Mouse (Mus musculus) hindbrain, postnatal 0 days (tissue): ENCODE measurements around the gene Cmah. TPM values are rescaled to one million over a fixed set of nuclear protein-coding genes. Genes with fewer than 3 reads are reported as not detected.

Experiments
- ATAC-seq: fragments of 200-750 bp; cut with Nextera tagmentation; 2 replicates; pipeline ENCODE4 v1.8.0; 2017; ENCODE audit warnings: mild to moderate bottlenecking, moderate TSS enrichment, moderate library complexity
- DNase-seq: peaks from one replicate; pipeline ENCODE4 v3.0.0-alpha.2; 2015; ENCODE audit warnings: low spot score
- H3K27ac ChIP-seq: fragments of 300-500 bp; sonication (generic); 2 replicates; pipeline ENCODE4 v1.5.1; 2014; ENCODE audit warnings: mild to moderate bottlenecking
- H3K27me3 ChIP-seq: fragments of 300-500 bp; sonication (generic); 2 replicates; pipeline ENCODE4 v1.6.1; 2014; ENCODE audit warnings: low read length, mixed read lengths; ENCODE audit not compliant: insufficient read depth
- H3K36me3 ChIP-seq: fragments of 300-500 bp; sonication (generic); 2 replicates; pipeline ENCODE4 v1.6.1; 2014; ENCODE audit warnings: low read length, mixed read lengths; ENCODE audit not compliant: insufficient read depth
- H3K4me1 ChIP-seq: fragments of 300-500 bp; sonication (generic); 2 replicates; pipeline ENCODE4 v1.6.1; 2014; ENCODE audit warnings: antibody characterized with exemption, low read length, mixed read lengths; ENCODE audit not compliant: insufficient read depth
- H3K4me2 ChIP-seq: fragments of 300-500 bp; sonication (generic); 2 replicates; pipeline ENCODE4 v1.6.1; 2014; ENCODE audit warnings: low read depth, mild to moderate bottlenecking, low read length, moderate library complexity, mixed read lengths
- H3K4me3 ChIP-seq: fragments of 300-500 bp; sonication (generic); 2 replicates; pipeline ENCODE4 v1.5.1; 2014; ENCODE audit warnings: low read length
- H3K9ac ChIP-seq: fragments of 300-500 bp; sonication (generic); replicated peaks from 2 replicates; pipeline ENCODE4 v1.6.1; 2014; ENCODE audit warnings: mild to moderate bottlenecking, low read length, moderate library complexity, mixed read lengths
- H3K9me3 ChIP-seq: fragments of 300-500 bp; sonication (generic); 2 replicates; pipeline ENCODE4 v1.6.1; 2016; ENCODE audit warnings: low read length, mixed read lengths
- CTCF ChIP-seq: IDR thresholded peaks from 2 replicates; pipeline ENCODE4 v1.5.1; 2016; ENCODE audit warnings: antibody characterized with exemption, control low read depth, low read depth
- WGBS: fragments of 180-500 bp; shearing (Covaris S2); extraction: QIAGEN DNeasy Blood & Tissue Kit; methylation state at CpG from one replicate; pipeline ENCODE4 v1.1.7; 2014; 5-methylcytosine and 5-hydroxymethylcytosine counted together
- polyA plus RNA-seq: library from polyadenylated mRNA; unstranded; fragments of >200 nt; fragmentation: Nextera tagmentation; extraction: Ambion mirVana; gene quantifications from 2 replicates; pipeline ENCODE4 v1.2.1, GENCODE M21; 2015
- total RNA-seq: library from RNA; depleted of rRNA; stranded (reverse); fragments of >200 nt; gene quantifications from 2 replicates; pipeline ENCODE4 v1.2.3, GENCODE M21; 2014

The Cmah gene
- total and polyA plus RNA-seq, 2 experiments from 2014 or later: under 0.01 to 0.16 TPM

GRCm38 (mm10) chr13:24305486-24305885 lies 21.7 kb upstream of the Cmah start:
- Histone ChIP-seq H3K36me3 (no peaks in the 10 kb centered on the region), H3K27me3 (no peaks in the 10 kb centered on the region), H3K4me3 (no peak overlapping the region), H3K4me2 (no peak overlapping the region), H3K4me1 (no peaks in the 10 kb centered on the region), H3K9me3 (no peaks in the 10 kb centered on the region), H3K9ac (no peak overlapping the region), H3K27ac (no peak overlapping the region)
- DNase-seq (no peak), ATAC-seq (no peak)
- no peak for TF ChIP-seq CTCF
- 80% methylated on average over 4 of the region's 4 CpGs for WGBS

DNA sequence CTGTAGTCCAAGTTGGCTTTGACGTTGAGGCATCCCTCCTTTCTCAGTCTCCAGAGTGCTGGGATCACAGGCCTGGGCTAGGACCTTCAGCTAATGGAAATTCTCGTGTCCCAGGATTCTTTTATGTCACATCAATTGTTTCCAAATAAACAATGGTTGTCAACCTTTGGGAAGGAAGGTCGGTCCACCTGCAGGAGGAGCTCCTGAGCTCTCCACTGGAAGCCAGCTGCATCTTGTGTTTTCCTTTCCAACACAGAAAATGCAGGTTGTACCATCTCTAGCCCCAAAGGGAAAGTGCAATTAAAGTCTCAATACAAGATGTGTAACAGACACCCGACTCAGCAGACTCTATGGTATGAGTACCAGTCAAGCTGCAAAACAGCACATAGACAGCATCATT lies 21.0 kb upstream of the Cmah start:
- H3K4me3 ChIP-seq: no peak overlapping the region
- H3K4me2 ChIP-seq: no peak overlapping the region
- H3K9me3 ChIP-seq: no peaks in the 10 kb centered on the region
- no peaks in the 10 kb centered on the region for H3K36me3 ChIP-seq
- H3K27me3 ChIP-seq: no peaks in the 10 kb centered on the region
- ATAC-seq (no peak), DNase-seq (no peak)
- H3K4me1 ChIP-seq: no peaks in the 10 kb centered on the region
- no peak overlapping the region for H3K27ac ChIP-seq
- H3K9ac ChIP-seq: no peak overlapping the region
- peak; percentile 21 for TF ChIP-seq CTCF
- 45% methylated on average over 4 of the region's 4 CpGs for WGBS

DNA sequence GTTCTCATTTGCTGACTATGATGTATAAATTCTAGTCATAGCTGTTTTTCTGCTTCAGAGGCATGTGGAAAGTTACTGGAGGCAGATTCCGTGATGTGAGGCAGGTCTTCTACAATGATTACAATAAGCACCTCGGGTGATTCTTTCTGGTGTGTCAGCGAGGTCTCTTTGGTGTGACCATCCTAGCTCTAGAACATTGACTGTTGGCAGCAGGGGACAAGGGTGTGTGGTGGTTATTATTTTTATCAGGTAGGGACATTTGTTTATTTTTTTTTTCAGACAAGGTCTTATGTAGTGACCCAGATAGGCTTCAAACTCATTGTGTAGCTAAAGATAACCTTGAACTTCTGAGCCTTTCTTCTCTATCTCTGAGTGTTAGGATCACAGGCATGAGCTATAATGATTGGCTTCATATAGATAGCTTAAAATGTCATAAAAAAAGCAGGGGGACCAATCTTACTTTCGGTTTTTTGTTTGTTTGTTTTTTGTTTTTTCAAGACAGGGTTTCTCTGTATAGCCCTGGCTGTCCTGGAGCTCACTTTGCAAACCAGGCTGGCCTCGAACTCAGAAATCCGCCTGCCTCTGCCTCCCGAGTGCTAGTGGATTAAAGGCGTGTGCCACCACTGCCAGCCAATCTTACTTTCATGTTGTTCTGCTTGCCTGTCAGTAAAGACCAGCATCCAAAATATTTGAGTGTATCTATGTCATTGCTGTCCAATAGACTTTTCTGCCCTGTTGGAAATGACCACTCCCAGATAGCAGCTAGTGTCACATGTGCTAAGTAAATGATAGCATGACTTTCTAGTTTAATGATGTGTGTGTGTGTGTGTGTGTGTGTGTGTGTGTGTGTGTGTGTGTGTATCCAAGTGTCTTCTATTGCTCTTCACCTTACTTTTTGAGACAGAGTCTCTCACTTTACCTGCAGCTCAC lies 15.9 kb upstream of the Cmah start:
- Histone ChIP-seq H3K4me2 (no peak overlapping the region), H3K27me3 (no peaks in the 10 kb centered on the region), H3K9me3 (no peaks in the 10 kb centered on the region), H3K4me1 (no peaks in the 10 kb centered on the region), H3K9ac (no peak overlapping the region), H3K27ac (no peak overlapping the region), H3K4me3 (no peak overlapping the region), H3K36me3 (no peaks in the 10 kb centered on the region)
- no peak for TF ChIP-seq CTCF
- DNase-seq (no peak), ATAC-seq (no peak)
- WGBS: 86% methylated on average over 8 of the region's 8 CpGs

DNA sequence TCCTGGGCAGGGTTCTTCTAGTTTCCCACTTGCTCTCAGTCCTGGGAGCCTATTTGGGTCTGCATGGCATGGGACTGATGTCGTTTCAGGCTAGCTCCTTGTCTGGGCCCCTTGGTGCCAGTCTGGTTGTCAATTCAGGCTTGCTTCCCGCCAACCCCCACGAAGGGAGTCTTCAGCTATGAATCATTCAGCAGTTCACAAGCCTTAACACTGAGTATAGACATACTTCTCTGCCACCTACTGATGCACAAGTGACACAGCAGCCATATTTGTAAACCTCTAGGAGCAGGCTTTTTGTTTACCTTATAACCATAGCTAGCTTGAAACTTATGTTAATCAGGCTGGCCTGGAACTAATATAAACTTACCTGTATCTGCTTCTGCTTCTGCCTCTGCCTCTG lies 10.6 kb upstream of the Cmah start:
- 48% methylated on average over 3 of the region's 3 CpGs for WGBS
- DNase-seq (peak; percentile 29), ATAC-seq (no peak)

DNA sequence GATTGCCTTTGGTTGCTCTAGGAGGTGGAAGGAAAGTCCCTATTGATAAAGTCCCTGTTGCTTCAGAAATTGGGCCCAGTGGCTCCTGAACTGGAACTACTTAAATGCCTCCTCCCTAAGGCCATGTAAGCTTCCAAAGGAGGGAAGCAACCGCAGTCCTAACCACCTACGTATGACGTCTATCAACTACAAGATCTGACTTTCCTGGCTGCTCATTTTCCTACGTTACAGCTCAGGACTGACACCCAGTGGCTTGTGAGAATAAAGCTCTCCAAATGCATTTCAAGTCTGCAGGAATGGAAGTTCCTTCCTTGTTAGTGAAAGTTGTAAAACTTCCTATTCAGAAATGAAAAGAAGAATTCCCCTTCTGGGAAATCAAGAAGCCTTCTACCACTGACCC lies 8.6 kb upstream of the Cmah start:
- H3K27ac ChIP-seq: no peak overlapping the region
- ATAC-seq (peak; percentile 66; the same call in 1 of the 2 replicates), DNase-seq (peak; percentile 78)
- 16% methylated on average over 4 of the region's 4 CpGs for WGBS
- no peaks in the 10 kb centered on the region for H3K36me3 ChIP-seq
- no peak overlapping the region for H3K4me2 ChIP-seq
- peak; percentile 77 for TF ChIP-seq CTCF
- no peaks in the 10 kb centered on the region for H3K9me3 ChIP-seq
- H3K27me3 ChIP-seq: no peaks in the 10 kb centered on the region
- no peak overlapping the region for H3K9ac ChIP-seq
- no peaks in the 10 kb centered on the region for H3K4me1 ChIP-seq
- no peak overlapping the region for H3K4me3 ChIP-seq

More for the DNA sequence above, 10.6 kb upstream of the Cmah start:
- TF ChIP-seq CTCF: peak; percentile 53
- Histone ChIP-seq H3K9me3 (no peaks in the 10 kb centered on the region), H3K4me3 (no peak overlapping the region), H3K27ac (no peak overlapping the region), H3K9ac (no peak overlapping the region), H3K36me3 (no peaks in the 10 kb centered on the region), H3K4me2 (no peak overlapping the region), H3K4me1 (no peaks in the 10 kb centered on the region), H3K27me3 (no peaks in the 10 kb centered on the region)

GRCm38 (mm10) chr13:24321313-24321712 lies 5.9 kb upstream of the Cmah start:
- H3K4me3 ChIP-seq: no peak overlapping the region
- H3K36me3 ChIP-seq: no peaks in the 10 kb centered on the region
- WGBS: 40% methylated on average over 6 of the region's 6 CpGs
- no peak overlapping the region for H3K27ac ChIP-seq
- H3K27me3 ChIP-seq: no peaks in the 10 kb centered on the region
- no peaks in the 10 kb centered on the region for H3K4me1 ChIP-seq
- no peaks in the 10 kb centered on the region for H3K9me3 ChIP-seq
- no peak for TF ChIP-seq CTCF
- ATAC-seq: no peak
- DNase-seq: no peak
- no peak overlapping the region for H3K9ac ChIP-seq
- H3K4me2 ChIP-seq: no peak overlapping the region

GRCm38 (mm10) chr13:24328036-24328817 lies 1.0 kb downstream of the Cmah start:
- Histone ChIP-seq H3K4me1 (no peaks in the 10 kb centered on the region), H3K9me3 (no peaks in the 10 kb centered on the region), H3K36me3 (no peaks in the 10 kb centered on the region), H3K9ac (no peak overlapping the region), H3K27me3 (no peaks in the 10 kb centered on the region), H3K4me2 (no peak overlapping the region), H3K27ac (no peak overlapping the region), H3K4me3 (no peak overlapping the region)
- ATAC-seq: no peak
- no peak for TF ChIP-seq CTCF
- no peak for DNase-seq
- 88% methylated on average over 9 of the region's 9 CpGs for WGBS
